ENCODE assay signal across 22 mouse cellular contexts in genomic region chr7:67654668-67655067, GRCm38 (mm10). TPM values are rescaled to one million over a fixed set of nuclear protein-coding genes. Genes with fewer than 3 reads are reported as not detected.
DNase-seq lines count a peak whose midpoint lies in the region; ATAC-seq and TF ChIP-seq lines count a peak whose summit lies in the region.
"Had no signal": no experiment of that assay in that cellular context is flagged by ENCODE, and none has a peak within 500 bp of the region (broad histone marks: within the 10 kb centered on the region; RNA-seq: fewer than 3 reads in every experiment).

No protein-coding gene starts in this region.

- no peak overlapping the region for H3K27ac ChIP-seq in forebrain, postnatal 0 days (ENCODE audit: low read depth, low read length)
- no peak overlapping the region for H3K27ac ChIP-seq in forebrain, embryonic 15.5 days (replicated peaks)
- H3K27ac ChIP-seq in lung, embryonic 16.5 days (ENCODE audit: low read length) = peak overlapping the region; percentile 34
- peak overlapping the region; percentile 55; the same call in 1 of the 2 replicates for H3K27ac ChIP-seq in limb, embryonic 13.5 days
- no peak overlapping the region for H3K27ac ChIP-seq in hindbrain, embryonic 14.5 days
- H3K27ac ChIP-seq: liver, embryonic 14.5 days; neural tube, embryonic 12.5 days had no signal

- H3K9ac ChIP-seq in forebrain, postnatal 0 days = no peak overlapping the region
- no peak overlapping the region for H3K9ac ChIP-seq in forebrain, embryonic 15.5 days (replicated peaks)
- H3K9ac ChIP-seq in lung, embryonic 16.5 days (ENCODE audit: low read length) = no peak overlapping the region
- H3K9ac ChIP-seq in limb, embryonic 13.5 days = no peak overlapping the region
- H3K9ac ChIP-seq in hindbrain, embryonic 14.5 days = no peak overlapping the region
- H3K9ac ChIP-seq: liver, embryonic 14.5 days; neural tube, embryonic 12.5 days had no signal

- DNase-seq in forebrain, postnatal 0 days = no peak
- no peak for DNase-seq in lung, postnatal 14 days
- DNase-seq in brain, adult 2 months (ENCODE audit: low read depth, low spot score) = peak; percentile 18
- DNase-seq in cerebellum, adult 9-11 months = no peak
- DNase-seq in hindbrain, embryonic 14.5 days (ENCODE audit: low spot score) = no peak
- DNase-seq: adrenal gland, postnatal 25 days; cerebellum, adult 11-12 months; cerebellum, postnatal 36 days; gastrocnemius, postnatal 25 days; kidney, adult 2 months; kidney, postnatal 14 days; left cerebral cortex, postnatal 4 days; lung, postnatal 10 days; right cerebral cortex, postnatal 25 days; thymus, postnatal 25 days had no signal

- no peaks in the 10 kb centered on the region for H3K4me1 ChIP-seq in forebrain, postnatal 0 days (ENCODE audit: insufficient read depth)
- H3K4me1 ChIP-seq in forebrain, embryonic 15.5 days = peaks cover 3% of the 10 kb centered on the region
- peaks cover 14% of the 10 kb centered on the region for H3K4me1 ChIP-seq in lung, embryonic 16.5 days (replicated peaks; ENCODE audit: control insufficient read depth, insufficient read depth, low read length)
- H3K4me1 ChIP-seq in limb, embryonic 13.5 days = peaks cover 58% of the 10 kb centered on the region
- no peaks in the 10 kb centered on the region for H3K4me1 ChIP-seq in hindbrain, embryonic 14.5 days (replicated peaks; ENCODE audit: control insufficient read depth, insufficient read depth, low read length)

- H3K36me3 ChIP-seq in forebrain, postnatal 0 days (ENCODE audit: insufficient read depth) = no peaks in the 10 kb centered on the region
- H3K36me3 ChIP-seq in forebrain, embryonic 15.5 days = no peaks in the 10 kb centered on the region
- H3K36me3 ChIP-seq in lung, embryonic 16.5 days (ENCODE audit: control insufficient read depth, insufficient read depth, low read length) = no peaks in the 10 kb centered on the region
- H3K36me3 ChIP-seq in limb, embryonic 13.5 days = 0 out of 2 replicates have a peak, but pooled peaks cover 6% of the 10 kb centered on the region
- H3K36me3 ChIP-seq in hindbrain, embryonic 14.5 days (replicated peaks; ENCODE audit: control insufficient read depth, insufficient read depth) = no peaks in the 10 kb centered on the region
- H3K36me3 ChIP-seq: neural tube, embryonic 12.5 days had no signal

- no peaks in the 10 kb centered on the region for H3K27me3 ChIP-seq in forebrain, postnatal 0 days (ENCODE audit: insufficient read depth, low read length)
- no peaks in the 10 kb centered on the region for H3K27me3 ChIP-seq in forebrain, embryonic 15.5 days
- H3K27me3 ChIP-seq in lung, embryonic 16.5 days (ENCODE audit: control insufficient read depth, insufficient read depth, low read depth, low read length) = no peaks in the 10 kb centered on the region
- H3K27me3 ChIP-seq in limb, embryonic 13.5 days = no peaks in the 10 kb centered on the region
- no peaks in the 10 kb centered on the region for H3K27me3 ChIP-seq in hindbrain, embryonic 14.5 days (ENCODE audit: control insufficient read depth, insufficient read depth, low read length)
- H3K27me3 ChIP-seq: CH12.LX; neural tube, embryonic 12.5 days had no signal

- peak; percentile 12; the same call in 1 of the 2 replicates for ATAC-seq in forebrain, postnatal 0 days
- no peak for ATAC-seq in forebrain, embryonic 15.5 days (replicated peaks)
- ATAC-seq in lung, embryonic 16.5 days (ENCODE audit: low read depth) = no peak
- no peak for ATAC-seq in limb, embryonic 13.5 days (ENCODE audit: low FRiP score, low read depth)
- ATAC-seq in hindbrain, embryonic 14.5 days (ENCODE audit: low FRiP score) = no peak

- 80% methylated on average over 7 of the region's 7 CpGs for WGBS in forebrain, postnatal 0 days
- 84% methylated on average over 7 of the region's 7 CpGs for whole genome bisulfite sequencing in forebrain, embryonic 15.5 days
- 48% methylated on average over 7 of the region's 7 CpGs for WGBS in lung, embryonic 16.5 days
- 75% methylated on average over 7 of the region's 7 CpGs for WGBS in limb, embryonic 13.5 days
- 93% methylated on average over 7 of the region's 7 CpGs for WGBS in hindbrain, embryonic 14.5 days

- TF ChIP-seq CTCF in forebrain, postnatal 0 days (IDR thresholded peaks at IDR 0.05; ENCODE audit: low read depth) = no peak

- no peak overlapping the region for H3K4me2 ChIP-seq in forebrain, postnatal 0 days (ENCODE audit: low read depth)
- H3K4me2 ChIP-seq in forebrain, embryonic 15.5 days (replicated peaks) = no peak overlapping the region
- no peak overlapping the region for H3K4me2 ChIP-seq in lung, embryonic 16.5 days (ENCODE audit: low read depth, low read length)
- peak overlapping the region; percentile 42; the same call in 1 of the 2 replicates for H3K4me2 ChIP-seq in limb, embryonic 13.5 days (replicated peaks)
- H3K4me2 ChIP-seq in hindbrain, embryonic 14.5 days (replicated peaks) = no peak overlapping the region
- H3K4me2 ChIP-seq: neural tube, embryonic 12.5 days had no signal

- H3K4me3 ChIP-seq in forebrain, postnatal 0 days (ENCODE audit: low read depth, low read length) = no peak overlapping the region
- no peak overlapping the region for H3K4me3 ChIP-seq in forebrain, embryonic 15.5 days
- H3K4me3 ChIP-seq in lung, embryonic 16.5 days (ENCODE audit: low read length) = no peak overlapping the region
- H3K4me3 ChIP-seq in limb, embryonic 13.5 days = no peak overlapping the region
- H3K4me3 ChIP-seq in hindbrain, embryonic 14.5 days (replicated peaks; ENCODE audit: low read length) = no peak overlapping the region
- H3K4me3 ChIP-seq: neural tube, embryonic 12.5 days had no signal

- no peaks in the 10 kb centered on the region for H3K9me3 ChIP-seq in forebrain, postnatal 0 days (ENCODE audit: low read length)
- H3K9me3 ChIP-seq in forebrain, embryonic 15.5 days = no peaks in the 10 kb centered on the region
- no peaks in the 10 kb centered on the region for H3K9me3 ChIP-seq in lung, embryonic 16.5 days (ENCODE audit: control insufficient read depth, low read length)
- no peaks in the 10 kb centered on the region for H3K9me3 ChIP-seq in limb, embryonic 13.5 days
- no peaks in the 10 kb centered on the region for H3K9me3 ChIP-seq in hindbrain, embryonic 14.5 days (ENCODE audit: control insufficient read depth, low read length)
- H3K9me3 ChIP-seq: hindbrain, embryonic 10.5 days; neural tube, embryonic 12.5 days had no signal

RNA-seq across cellular contexts. Expression of gene Ttc23, which starts 7.5 kb away (rescaled TPM):
- total RNA-seq in forebrain, postnatal 0 days (2014; rRNA removed) = 8.6 and 11.0 TPM in 2 replicates
- polyA plus RNA-seq in forebrain, postnatal 0 days (2015; fragmentation: Nextera tagmentation; extraction: Ambion mirVana) = 5.0 and 6.0 TPM in 2 replicates
- polyA plus RNA-seq in forebrain, embryonic 15.5 days (2015; fragmentation: Nextera tagmentation; extraction: Ambion mirVana) = 8.9 and 9.4 TPM in 2 replicates
- polyA plus RNA-seq in lung, embryonic 16.5 days (2015; fragmentation: Nextera tagmentation; extraction: Ambion mirVana) = 27.1 and 29.8 TPM in 2 replicates
- 58.1 and 60.6 TPM in 2 replicates for polyA plus RNA-seq in limb, embryonic 13.5 days (2015; fragmentation: Nextera tagmentation; extraction: Ambion mirVana)
- 7.8 and 9.0 TPM in 2 replicates for polyA plus RNA-seq in hindbrain, embryonic 14.5 days (2014; fragmentation: Nextera tagmentation; extraction: Ambion mirVana)

RNA-seq across cellular contexts. Expression of gene Lrrc28, which starts 9.6 kb away (rescaled TPM):
- 45.2 and 70.4 TPM in 2 replicates for total RNA-seq in forebrain, postnatal 0 days (2014; rRNA removed)
- polyA plus RNA-seq in forebrain, postnatal 0 days (2015; fragmentation: Nextera tagmentation; extraction: Ambion mirVana) = 31.3 and 32.2 TPM in 2 replicates
- polyA plus RNA-seq in forebrain, embryonic 15.5 days (2015; fragmentation: Nextera tagmentation; extraction: Ambion mirVana) = 29.2 and 31.0 TPM in 2 replicates
- 13.5 and 16.9 TPM in 2 replicates for polyA plus RNA-seq in lung, embryonic 16.5 days (2015; fragmentation: Nextera tagmentation; extraction: Ambion mirVana)
- 21.4 and 22.3 TPM in 2 replicates for polyA plus RNA-seq in limb, embryonic 13.5 days (2015; fragmentation: Nextera tagmentation; extraction: Ambion mirVana)
- polyA plus RNA-seq in hindbrain, embryonic 14.5 days (2014; fragmentation: Nextera tagmentation; extraction: Ambion mirVana) = 27.4 and 28.4 TPM in 2 replicates

Comparison
In these comparisons a context has a peak if more than half of its experiments do, and no peak if none do; other contexts are left out.
1. H3K27ac ChIP-seq: peak in lung, embryonic 16.5 days (single experiment) and limb, embryonic 13.5 days (single experiment); none in forebrain, postnatal 0 days (single experiment), forebrain, embryonic 15.5 days (single experiment) and hindbrain, embryonic 14.5 days (single experiment).